Mouse (Mus musculus) stomach, postnatal 0 days (tissue): ENCODE results near the gene BC034090. TPM values are rescaled to one million over a fixed set of nuclear protein-coding genes. Genes with fewer than 3 reads are reported as not detected.

Experiments used
- ATAC-seq: fragments of 200-750 bp; cut with Nextera tagmentation; 2 replicates; pipeline ENCODE4 v1.8.0; 2017; ENCODE audit not compliant: low FRiP score, low TSS enrichment
- DNase-seq: peaks from one replicate; pipeline ENCODE4 v3.0.0-alpha.2; 2016; ENCODE audit warnings: low spot score
- H3K27ac ChIP-seq: fragments of 300-500 bp; sonication (generic); replicated peaks from 2 replicates; pipeline ENCODE4 v1.5.1; 2014; ENCODE audit warnings: mild to moderate bottlenecking, control low read depth
- H3K27me3 ChIP-seq: fragments of 300-500 bp; sonication (generic); 2 replicates; pipeline ENCODE4 v1.6.1; 2014; ENCODE audit warnings: low read length; ENCODE audit not compliant: control insufficient read depth, insufficient read depth
- H3K36me3 ChIP-seq: fragments of 300-500 bp; sonication (generic); 2 replicates; pipeline ENCODE4 v1.6.1; 2014; ENCODE audit warnings: low read length, mixed read lengths; ENCODE audit not compliant: control insufficient read depth, insufficient read depth
- H3K4me1 ChIP-seq: fragments of 300-500 bp; sonication (generic); replicated peaks from 2 replicates; pipeline ENCODE4 v1.6.1; 2014; ENCODE audit warnings: antibody characterized with exemption; ENCODE audit not compliant: control insufficient read depth, insufficient read depth
- H3K4me2 ChIP-seq: fragments of 300-500 bp; sonication (generic); replicated peaks from 2 replicates; pipeline ENCODE4 v1.6.1; 2014; ENCODE audit warnings: low read depth, mild to moderate bottlenecking, control low read depth, moderate library complexity
- H3K4me3 ChIP-seq: fragments of 300-500 bp; sonication (generic); 2 replicates; pipeline ENCODE4 v1.5.1; 2014; ENCODE audit warnings: low read depth, low read length, control low read depth
- H3K9ac ChIP-seq: fragments of 300-500 bp; sonication (generic); 2 replicates; pipeline ENCODE4 v1.6.1; 2014; ENCODE audit warnings: mild to moderate bottlenecking, low read length, control low read depth, mixed read lengths
- H3K9me3 ChIP-seq: fragments of 300-500 bp; sonication (generic); 2 replicates; pipeline ENCODE4 v1.6.1; 2016; ENCODE audit warnings: low read length; ENCODE audit not compliant: control insufficient read depth
- CTCF ChIP-seq: IDR thresholded peaks from 2 replicates; pipeline ENCODE4 v1.5.1; 2016; ENCODE audit warnings: antibody characterized with exemption, low read depth, mild to moderate bottlenecking, moderate library complexity
- EP300 ChIP-seq: optimal IDR thresholded peaks from 2 replicates; pipeline ENCODE3; 2016; ENCODE audit warnings: antibody characterized with exemption
- WGBS: fragments of 180-500 bp; shearing (Covaris S2); extraction: QIAGEN DNeasy Blood & Tissue Kit; methylation state at CpG from one replicate; pipeline ENCODE4 v1.1.7; 2014; 5-methylcytosine and 5-hydroxymethylcytosine counted together
- polyA plus RNA-seq: library from polyadenylated mRNA; unstranded; fragments of >200 nt; fragmentation: Nextera tagmentation; extraction: Ambion mirVana; gene quantifications from 2 replicates; pipeline ENCODE4 v1.2.1, GENCODE M21; 2015

The BC034090 gene
- polyA plus RNA-seq, 1 experiment from 2014 or later = 1.6 TPM

GRCm38 (mm10) chr1:155204560-155205162 is 39.6 kb downstream of the BC034090 start:
- no peaks in the 10 kb centered on the region for H3K4me1 ChIP-seq
- 60% methylated on average over 8 of the region's 8 CpGs for WGBS
- H3K4me2 ChIP-seq = no peak overlapping the region
- no peaks in the 10 kb centered on the region for H3K9me3 ChIP-seq
- H3K9ac ChIP-seq = no peak overlapping the region
- ATAC-seq = no peak
- TF ChIP-seq CTCF (no peak), EP300 (no peak)
- no peak for DNase-seq
- H3K27ac ChIP-seq = no peak overlapping the region
- H3K27me3 ChIP-seq = no peaks in the 10 kb centered on the region
- H3K36me3 ChIP-seq = peaks cover 3% of the 10 kb centered on the region; the same call in 1 of the 2 replicates
- no peak overlapping the region for H3K4me3 ChIP-seq

GRCm38 (mm10) chr1:155203954-155204353 is 40.3 kb downstream of the BC034090 start:
- H3K36me3 ChIP-seq = peaks cover 3% of the 10 kb centered on the region; the same call in 1 of the 2 replicates
- H3K4me1 ChIP-seq = no peaks in the 10 kb centered on the region
- no peaks in the 10 kb centered on the region for H3K27me3 ChIP-seq
- H3K4me3 ChIP-seq = no peak overlapping the region
- TF ChIP-seq EP300 (no peak), CTCF (no peak)
- WGBS = 98% methylated on average over 12 of the region's 12 CpGs
- H3K9me3 ChIP-seq = no peaks in the 10 kb centered on the region
- ATAC-seq (no peak), DNase-seq (no peak)
- no peak overlapping the region for H3K4me2 ChIP-seq
- H3K27ac ChIP-seq = no peak overlapping the region
- no peak overlapping the region for H3K9ac ChIP-seq

- Histone ChIP-seq H3K9me3 (no peaks in the 10 kb centered on the region), H3K4me1 (no peaks in the 10 kb centered on the region), H3K27ac (no peak overlapping the region), H3K4me2 (no peak overlapping the region), H3K9ac (no peak overlapping the region), H3K36me3 (peaks cover 3% of the 10 kb centered on the region; the same call in 1 of the 2 replicates), H3K4me3 (no peak overlapping the region), H3K27me3 (no peaks in the 10 kb centered on the region)
- WGBS = 66% methylated on average over 7 of the region's 7 CpGs
- ATAC-seq (no peak), DNase-seq (no peak)
- TF ChIP-seq CTCF = no peak
- no peak for TF ChIP-seq EP300
Observed at GRCm38 (mm10) chr1:155203101-155203500, 41.1 kb downstream of the BC034090 start.

GRCm38 (mm10) chr1:155202472-155202871 is 41.8 kb downstream of the BC034090 start:
- TF ChIP-seq CTCF (no peak), EP300 (no peak)
- Histone ChIP-seq H3K27ac (peak overlapping the region; percentile 82), H3K27me3 (no peaks in the 10 kb centered on the region), H3K9me3 (no peaks in the 10 kb centered on the region), H3K4me2 (no peak overlapping the region), H3K9ac (no peak overlapping the region), H3K4me3 (no peak overlapping the region), H3K36me3 (peaks cover 3% of the 10 kb centered on the region; the same call in 1 of the 2 replicates), H3K4me1 (no peaks in the 10 kb centered on the region)
- 68% methylated on average over 5 of the region's 5 CpGs for WGBS
- ATAC-seq (no peak), DNase-seq (no peak)

- no peaks in the 10 kb centered on the region for H3K4me1 ChIP-seq
- H3K27ac ChIP-seq = peak overlapping the region; percentile 82
- no peaks in the 10 kb centered on the region for H3K27me3 ChIP-seq
- no peak overlapping the region for H3K4me3 ChIP-seq
- no peaks in the 10 kb centered on the region for H3K9me3 ChIP-seq
- no peak overlapping the region for H3K4me2 ChIP-seq
- H3K9ac ChIP-seq = no peak overlapping the region
- ATAC-seq (peak; percentile 55), DNase-seq (peak; percentile 70)
- H3K36me3 ChIP-seq = no peaks in the 10 kb centered on the region; the same call in 1 of the 2 replicates
- WGBS = 69% methylated on average over 17 of the region's 17 CpGs
- no peak for TF ChIP-seq CTCF
- no peak for TF ChIP-seq EP300
Observed at GRCm38 (mm10) chr1:155201914-155202313, 42.3 kb downstream of the BC034090 start.

- no peaks in the 10 kb centered on the region for H3K4me1 ChIP-seq
- TF ChIP-seq CTCF (no peak), EP300 (no peak)
- no peaks in the 10 kb centered on the region; the same call in 1 of the 2 replicates for H3K36me3 ChIP-seq
- H3K27me3 ChIP-seq = no peaks in the 10 kb centered on the region
- H3K27ac ChIP-seq = peak overlapping the region; percentile 82
- H3K9ac ChIP-seq = no peak overlapping the region
- H3K9me3 ChIP-seq = no peaks in the 10 kb centered on the region
- H3K4me3 ChIP-seq = no peak overlapping the region
- no peak overlapping the region for H3K4me2 ChIP-seq
- peak; percentile 71 for DNase-seq
- 32% methylated on average over 4 of the region's 4 CpGs for WGBS
- peak; percentile 91 for ATAC-seq
Observed at GRCm38 (mm10) chr1:155201373-155201879, 42.8 kb downstream of the BC034090 start.
